Mouse (Mus musculus) adrenal gland, postnatal 4 days (tissue): ENCODE measurements around the gene Zfp534. TPM values are rescaled to one million over a fixed set of nuclear protein-coding genes. Genes with fewer than 3 reads are reported as not detected.
"Not testable (repeated sequence)": the region's sequence is repeated elsewhere in the genome, so short reads cannot be mapped to it uniquely, and the experiment has no call there.

Experiments used
- DNase-seq, 2 experiments: peaks; one replicate each; pipeline ENCODE4 v3.0.0; 2021 to 2022; ENCODE audit warnings: low spot score in 2 of 2, mixed read lengths in 2 of 2
- long read RNA-seq, 2 experiments: library from polyadenylated mRNA; stranded (forward); transcript quantifications; one replicate each; pipeline ENCODE4 v2.0.0; 2021
- total RNA-seq, 2 experiments: library from RNA; stranded (reverse); gene quantifications; 2 replicates each; pipeline ENCODE4 v1.2.3; 2021

Zfp534 gene
- total RNA-seq, result under 1 TPM; 0.53 to 0.65 TPM
- long read RNA-seq, experiment 1, result 0 reads
- long read RNA-seq, experiment 2, result 0 reads

- not testable (repeated sequence) for DNase-seq
These were observed at the start of gene Zfp534 for GRCm38 (mm10) chr4:147702453-147702852. Gene Zfp534, minus strand, starts transcription at chr4:147702553.

DNA sequence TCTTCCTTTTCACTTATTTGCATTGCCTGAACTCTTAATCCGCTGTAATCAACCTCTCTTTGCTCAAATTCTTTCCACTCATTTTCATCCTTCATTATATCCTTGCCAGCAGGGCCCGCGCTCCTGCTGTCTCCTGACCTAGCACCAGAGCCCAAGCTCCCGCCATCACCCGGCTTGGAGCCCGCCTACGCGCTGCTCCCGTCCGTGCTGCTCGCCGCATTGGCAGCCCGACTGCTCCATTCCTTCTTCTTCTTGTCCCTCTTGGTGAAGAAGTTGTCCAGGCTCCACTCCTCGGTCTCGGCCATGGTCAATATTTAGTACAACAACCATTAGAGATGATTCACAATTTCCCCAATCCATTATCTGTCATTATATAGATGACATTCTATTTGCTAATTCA is 43.9 kb upstream of the Zfp534 start:
- DNase-seq, result not testable (repeated sequence)

GRCm38 (mm10) chr4:147738636-147739369 is 36.5 kb upstream of the Zfp534 start:
- DNase-seq, result not testable (repeated sequence)

DNA sequence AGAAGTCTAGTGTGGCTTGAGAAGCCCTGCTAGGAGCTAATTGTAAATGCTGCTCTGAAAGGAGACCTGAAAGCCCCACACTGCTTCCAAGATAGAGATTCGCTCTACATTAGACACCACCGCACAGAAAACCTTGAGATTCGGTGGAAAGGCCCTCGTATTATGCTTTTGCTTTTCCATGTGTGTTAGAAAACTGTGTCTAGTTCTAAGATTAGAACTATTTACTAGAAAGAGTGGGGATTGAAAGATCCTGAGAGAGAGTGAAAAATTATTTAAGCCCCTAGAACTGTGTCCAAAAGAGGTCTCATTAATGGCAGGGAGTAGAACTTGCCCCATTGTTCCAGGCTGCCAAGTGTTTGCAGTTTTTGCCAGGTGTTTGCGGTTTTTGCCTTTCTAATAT is 47.1 kb downstream of the Zfp534 start:
- not testable (repeated sequence) for DNase-seq

DNA sequence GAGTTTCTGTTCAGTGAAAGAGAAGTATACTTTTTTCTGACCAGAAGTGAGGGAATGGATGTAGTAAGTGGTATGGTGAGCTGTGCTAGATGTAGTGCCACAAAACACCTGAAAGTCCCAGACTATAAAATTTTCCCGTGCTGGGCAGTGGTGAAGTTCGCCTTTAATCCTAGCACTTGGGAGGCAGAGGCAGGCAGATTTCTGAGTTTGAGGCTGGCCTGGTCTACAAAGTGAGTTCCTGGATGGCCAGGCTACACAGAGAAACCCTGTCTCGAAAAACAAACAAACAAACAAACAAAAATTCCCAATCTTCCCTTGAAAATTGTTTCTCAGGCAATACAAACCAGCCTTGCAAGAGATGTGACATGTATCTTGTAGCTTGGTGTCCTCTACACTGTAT is 54.9 kb downstream of the Zfp534 start:
- not testable (repeated sequence) for DNase-seq

DNA sequence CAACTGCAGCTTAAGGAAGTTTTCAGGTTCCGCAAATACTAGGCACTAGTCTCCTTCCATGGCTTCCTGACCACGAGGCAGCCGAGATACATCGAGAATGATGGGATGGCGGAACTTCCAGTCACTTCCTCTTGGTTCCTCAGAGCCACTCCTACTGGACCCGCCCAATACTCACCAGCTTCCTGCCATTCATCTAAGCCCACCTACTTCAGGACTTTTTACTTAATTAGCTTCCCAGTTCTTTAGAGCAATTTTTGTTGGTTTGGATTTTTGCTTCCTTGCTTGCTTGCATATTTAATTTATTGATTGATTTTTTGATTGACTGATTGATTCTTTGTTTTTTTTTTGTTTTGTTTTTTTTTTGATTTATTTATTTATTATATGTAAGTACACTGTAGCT is 59.9 kb downstream of the Zfp534 start, which contains the start of gene Zfp979:
TSS of gene Zfp979 (minus strand) at position 101 of the 400 bp plus-strand sequence.
- not testable (repeated sequence) for DNase-seq

- peak in 1 of 2 experiments; percentile 2 for DNase-seq
These were observed 60.4 kb downstream of the Zfp534 start for GRCm38 (mm10) chr4:147641932-147642331.

DNA sequence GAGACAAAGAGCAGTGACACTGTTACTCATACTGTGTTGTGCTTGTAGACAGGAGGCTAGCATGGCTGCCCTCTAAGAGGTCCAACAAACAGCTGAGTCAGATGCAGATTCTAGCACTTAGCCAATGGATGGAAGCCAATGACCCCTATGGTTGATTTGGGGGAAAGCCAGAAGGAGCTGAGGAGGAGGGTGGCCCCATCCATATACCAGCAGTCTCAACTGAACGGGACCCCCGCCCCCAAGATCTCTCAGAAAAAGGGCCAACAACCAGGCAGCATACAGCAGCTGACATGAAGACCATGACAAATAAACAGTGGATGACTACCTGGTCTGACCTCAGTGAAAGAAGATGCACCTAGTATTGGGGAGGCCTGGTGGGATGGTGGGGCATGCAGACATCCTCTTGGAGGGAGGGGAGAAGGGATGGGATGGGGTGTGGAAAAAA is 68.5 kb downstream of the Zfp534 start:
- not testable (repeated sequence) for DNase-seq

Other genes with a start within 250 kb of the Zfp534 start
- gene Zfp982, start 210.1 kb downstream of the Zfp534 start, total RNA-seq, result 10 to 100 TPM; 11.1 to 11.5 TPM
- gene Gm16503, start 162.3 kb downstream of the Zfp534 start, total RNA-seq, result 1 to 10 TPM; 1.8 to 2.4 TPM
- gene Zfp985, start 149.3 kb downstream of the Zfp534 start, total RNA-seq, result under 1 TPM; 0.73 to 0.79 TPM
- 1 to 10 TPM; 4.4 to 4.6 TPM for gene Zfp979, start 60.0 kb downstream of the Zfp534 start, total RNA-seq
- gene Zfp984, start 107.2 kb upstream of the Zfp534 start, total RNA-seq, result 1 to 10 TPM; 7.1 to 7.5 TPM
- gene Zfp933, start 145.8 kb upstream of the Zfp534 start, total RNA-seq, result 10 to 100 TPM; 29.6 to 29.9 TPM
- 10 to 100 TPM; 40.8 to 42.6 TPM for gene Miip, start 166.3 kb upstream of the Zfp534 start, total RNA-seq
- 1 to 10 TPM; 7.6 to 8.2 TPM for gene Fv1, start 166.4 kb upstream of the Zfp534 start, total RNA-seq
- 100 to 1,000 TPM; 140 to 144 TPM for gene Mfn2, start 202.2 kb upstream of the Zfp534 start, total RNA-seq
- gene Plod1, start 234.2 kb upstream of the Zfp534 start, total RNA-seq, result 10 to 100 TPM; 39.5 to 46.6 TPM
- 10 to 100 TPM; 52.3 to 53.8 TPM for gene 2510039O18Rik, start 238.3 kb upstream of the Zfp534 start, total RNA-seq